Mouse (Mus musculus) midbrain, embryonic 16.5 days (tissue): ENCODE measurements around the gene Adam6b. TPM values are rescaled to one million over a fixed set of nuclear protein-coding genes. Genes with fewer than 3 reads are reported as not detected.
"Not testable (repeated sequence)": the region's sequence is repeated elsewhere in the genome, so short reads cannot be mapped to it uniquely, and the experiment has no call there.

ENCODE experiments used
- ATAC-seq: fragments of 200-750 bp; cut with Nextera tagmentation; 2 replicates; pipeline ENCODE4 v1.8.0; 2017; ENCODE audit warnings: moderate TSS enrichment
- H3K27ac ChIP-seq: fragments of 300-500 bp; sonication (generic); 2 replicates; pipeline ENCODE4 v1.5.1; 2014; ENCODE audit warnings: mild to moderate bottlenecking, low read length, mixed read lengths
- H3K27me3 ChIP-seq: fragments of 300-500 bp; sonication (generic); 2 replicates; pipeline ENCODE4 v1.6.1; 2014; ENCODE audit warnings: low read depth, low read length, mixed read lengths; ENCODE audit not compliant: control insufficient read depth, insufficient read depth
- H3K36me3 ChIP-seq: fragments of 300-500 bp; sonication (generic); 2 replicates; pipeline ENCODE4 v1.6.1; 2014; ENCODE audit warnings: mild to moderate bottlenecking, low read length, moderate library complexity, mixed read lengths; ENCODE audit not compliant: control insufficient read depth, insufficient read depth
- H3K4me1 ChIP-seq: fragments of 300-500 bp; sonication (generic); 2 replicates; pipeline ENCODE4 v1.6.1; 2014; ENCODE audit warnings: mild to moderate bottlenecking, low read length, mixed read lengths; ENCODE audit not compliant: control insufficient read depth, insufficient read depth
- H3K4me2 ChIP-seq: fragments of 300-500 bp; sonication (generic); 2 replicates; pipeline ENCODE4 v1.6.1; 2014; ENCODE audit warnings: mild to moderate bottlenecking, low read length, mixed read lengths
- H3K4me3 ChIP-seq: fragments of 300-500 bp; sonication (generic); 2 replicates; pipeline ENCODE4 v1.5.1; 2014; ENCODE audit warnings: low read depth, mild to moderate bottlenecking, low read length, moderate library complexity, mixed read lengths
- H3K9ac ChIP-seq: fragments of 300-500 bp; sonication (generic); 2 replicates; pipeline ENCODE4 v1.6.1; 2014; ENCODE audit warnings: low read depth, low read length, mixed read lengths
- H3K9me3 ChIP-seq: fragments of 300-500 bp; sonication (generic); replicated peaks from 2 replicates; pipeline ENCODE4 v1.6.1; 2014; ENCODE audit warnings: mild to moderate bottlenecking, low read length, mixed read lengths; ENCODE audit not compliant: control insufficient read depth, poor library complexity, severe bottlenecking
- WGBS: fragments of 180-500 bp; shearing (Covaris S2); extraction: QIAGEN DNeasy Blood & Tissue Kit; methylation state at CpG from one replicate; pipeline ENCODE4 v1.1.7; 2014; 5-methylcytosine and 5-hydroxymethylcytosine counted together
- polyA plus RNA-seq: library from polyadenylated mRNA; unstranded; fragments of >200 nt; fragmentation: Nextera tagmentation; extraction: Ambion mirVana; gene quantifications from 2 replicates; pipeline ENCODE4 v1.2.1, GENCODE M21; 2015

Gene Adam6b
- polyA plus RNA-seq = not detected in 2 replicates

GRCm38 (mm10) chr12:113489211-113489610, at the start of gene Adam6b:
Gene Adam6b, plus strand, starts transcription at chr12:113489511.
- H3K4me3 ChIP-seq, H3K27me3 ChIP-seq, H3K27ac ChIP-seq, H3K36me3 ChIP-seq, H3K9me3 ChIP-seq, H3K9ac ChIP-seq, H3K4me1 ChIP-seq, H3K4me2 ChIP-seq, ATAC-seq: not testable (repeated sequence)
- WGBS = 86% methylated on average over 1 of the region's 1 CpGs

- H3K27ac ChIP-seq = no peak overlapping the region
- H3K36me3 ChIP-seq = no peaks in the 10 kb centered on the region
- no peak for ATAC-seq
- no peak overlapping the region for H3K9ac ChIP-seq
- H3K4me3 ChIP-seq = no peak overlapping the region
- H3K9me3 ChIP-seq = no peaks in the 10 kb centered on the region
- H3K27me3 ChIP-seq = no peaks in the 10 kb centered on the region
- 96% methylated on average over 1 of the region's 1 CpGs for WGBS
- H3K4me2 ChIP-seq = no peak overlapping the region
- no peaks in the 10 kb centered on the region for H3K4me1 ChIP-seq
Measured at GRCm38 (mm10) chr12:113446061-113446460, 43.2 kb upstream of the Adam6b start.

GRCm38 (mm10) chr12:113476164-113476563, 13.1 kb upstream of the Adam6b start:
- H3K4me2 ChIP-seq = no peak overlapping the region
- no peak overlapping the region for H3K9ac ChIP-seq
- H3K27ac ChIP-seq = no peak overlapping the region
- 80% methylated on average over 2 of the region's 2 CpGs for WGBS
- peaks cover 6% of the 10 kb centered on the region; the same call in 1 of the 2 replicates for H3K9me3 ChIP-seq
- no peak for ATAC-seq
- no peaks in the 10 kb centered on the region for H3K4me1 ChIP-seq
- no peaks in the 10 kb centered on the region for H3K27me3 ChIP-seq
- H3K4me3 ChIP-seq = no peak overlapping the region
- H3K36me3 ChIP-seq = no peaks in the 10 kb centered on the region

GRCm38 (mm10) chr12:113482147-113482546, 7.2 kb upstream of the Adam6b start:
- Histone ChIP-seq H3K4me3 (no peak overlapping the region), H3K27me3 (no peaks in the 10 kb centered on the region), H3K27ac (no peak overlapping the region), H3K9me3 (peaks cover 11% of the 10 kb centered on the region; the same call in 1 of the 2 replicates), H3K36me3 (no peaks in the 10 kb centered on the region), H3K4me2 (no peak overlapping the region), H3K4me1 (no peaks in the 10 kb centered on the region), H3K9ac (no peak overlapping the region)
- ATAC-seq = no peak
- WGBS = 84% methylated on average over 2 of the region's 2 CpGs

GRCm38 (mm10) chr12:113482661-113483389, 6.5 kb upstream of the Adam6b start:
- H3K4me1 ChIP-seq = no peaks in the 10 kb centered on the region
- peaks cover 11% of the 10 kb centered on the region; the same call in 1 of the 2 replicates for H3K9me3 ChIP-seq
- no peak overlapping the region for H3K27ac ChIP-seq
- H3K9ac ChIP-seq = no peak overlapping the region
- H3K4me3 ChIP-seq = no peak overlapping the region
- H3K27me3 ChIP-seq = no peaks in the 10 kb centered on the region
- no peak for ATAC-seq
- no peaks in the 10 kb centered on the region for H3K36me3 ChIP-seq
- H3K4me2 ChIP-seq = no peak overlapping the region
- WGBS = 48% methylated on average over 4 of the region's 4 CpGs

- H3K36me3 ChIP-seq = no peaks in the 10 kb centered on the region
- H3K4me1 ChIP-seq = no peaks in the 10 kb centered on the region
- H3K4me3 ChIP-seq = no peak overlapping the region
- H3K27ac ChIP-seq = no peak overlapping the region
- WGBS = 83% methylated on average over 2 of the region's 2 CpGs
- H3K27me3 ChIP-seq = no peaks in the 10 kb centered on the region
- no peak overlapping the region for H3K4me2 ChIP-seq
- no peak overlapping the region for H3K9ac ChIP-seq
- ATAC-seq = no peak
- H3K9me3 ChIP-seq = peaks cover 11% of the 10 kb centered on the region; the same call in 1 of the 2 replicates
Measured at GRCm38 (mm10) chr12:113483492-113484162, 5.7 kb upstream of the Adam6b start.

GRCm38 (mm10) chr12:113484971-113485485, 4.3 kb upstream of the Adam6b start:
- H3K36me3 ChIP-seq = no peaks in the 10 kb centered on the region
- no peak overlapping the region for H3K4me2 ChIP-seq
- H3K4me3 ChIP-seq = no peak overlapping the region
- no peak overlapping the region for H3K27ac ChIP-seq
- H3K9me3 ChIP-seq = peaks cover 11% of the 10 kb centered on the region; the same call in 1 of the 2 replicates
- H3K9ac ChIP-seq = no peak overlapping the region
- WGBS = 28% methylated on average over 2 of the region's 2 CpGs
- H3K27me3 ChIP-seq = no peaks in the 10 kb centered on the region
- H3K4me1 ChIP-seq = no peaks in the 10 kb centered on the region
- ATAC-seq = no peak

- H3K27me3 ChIP-seq, ATAC-seq, H3K4me3 ChIP-seq, H3K4me1 ChIP-seq, H3K36me3 ChIP-seq, H3K9me3 ChIP-seq, H3K4me2 ChIP-seq, H3K27ac ChIP-seq, H3K9ac ChIP-seq: not testable (repeated sequence)
Measured at GRCm38 (mm10) chr12:113487693-113488092, 1.6 kb upstream of the Adam6b start.

- H3K4me2 ChIP-seq = no peak overlapping the region
- peaks cover 19% of the 10 kb centered on the region for H3K9me3 ChIP-seq
- H3K9ac ChIP-seq = no peak overlapping the region
- H3K36me3 ChIP-seq = no peaks in the 10 kb centered on the region
- no peaks in the 10 kb centered on the region for H3K4me1 ChIP-seq
- no peaks in the 10 kb centered on the region for H3K27me3 ChIP-seq
- no peak for ATAC-seq
- no peak overlapping the region for H3K4me3 ChIP-seq
- 80% methylated on average over 2 of the region's 2 CpGs for WGBS
- H3K27ac ChIP-seq = no peak overlapping the region
Measured at GRCm38 (mm10) chr12:113525901-113526300, 36.6 kb downstream of the Adam6b start.
